Mouse (Mus musculus) embryonic fibroblast, embryonic 13.5 days (primary cell): ENCODE measurements at regions not wholly inside any gene's neighbourhood (a gene's known extent, or its start where the extent isn't known, plus 50 kb on each side); places are given as distances from the start of the nearest gene placed in this dataset.

Source experiments
- CTCF ChIP-seq: IDR thresholded peaks from 2 replicates; pipeline ENCODE4 v1.5.1; 2011; ENCODE audit warnings: mild to moderate bottlenecking, control low read depth, low read length, moderate library complexity, borderline replicate concordance; ENCODE audit not compliant: insufficient read depth
- POLR2A ChIP-seq: IDR thresholded peaks from 2 replicates; pipeline ENCODE4 v1.6.1; 2011; ENCODE audit warnings: low read depth, mild to moderate bottlenecking, control low read depth, low read length, moderate library complexity

DNA sequence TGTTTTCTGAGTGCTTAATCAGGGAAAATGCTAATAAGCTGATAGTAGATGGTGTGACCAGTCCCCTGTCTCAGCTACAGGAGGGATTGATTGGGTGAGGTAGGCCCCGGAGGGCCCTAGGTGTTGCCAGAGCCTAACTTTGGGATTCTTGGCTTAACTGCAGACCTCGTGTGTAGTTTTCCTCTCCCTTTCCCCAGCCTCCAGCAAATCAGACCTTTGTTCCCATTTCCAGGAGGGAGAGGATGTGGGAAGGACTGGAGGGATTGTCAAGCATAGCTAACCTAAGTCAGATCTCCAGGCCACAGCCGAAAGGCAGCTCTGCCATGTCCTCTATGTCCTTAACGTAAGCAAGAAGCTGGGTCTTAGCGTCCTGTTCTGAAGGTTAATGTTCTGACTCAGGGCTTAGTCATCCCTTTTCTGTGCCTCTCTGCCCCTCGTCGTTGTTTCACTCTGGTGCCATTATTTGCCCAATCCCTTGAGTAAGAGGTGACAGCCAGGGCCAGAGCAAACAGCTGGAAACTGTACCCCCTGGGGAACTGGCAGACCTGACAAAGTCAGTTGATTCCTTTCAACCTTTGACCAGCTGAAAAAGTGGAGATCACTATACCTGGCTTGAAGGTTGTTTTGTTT lies 83.2 kb upstream of the Sipa1l1 start:
- TF ChIP-seq CTCF (no peak), POLR2A (no peak)
